Mouse (Mus musculus) hindlimb bud, embryonic 11.5 days (tissue): ENCODE results near the gene 1700029I15Rik.

Source experiments
- DNase-seq: peaks from one replicate; pipeline ENCODE4 v3.0.0-alpha.2; 2012; ENCODE audit warnings: low read depth, low spot score; ENCODE audit errors: extremely low spot score

Gene 1700029I15Rik

DNA sequence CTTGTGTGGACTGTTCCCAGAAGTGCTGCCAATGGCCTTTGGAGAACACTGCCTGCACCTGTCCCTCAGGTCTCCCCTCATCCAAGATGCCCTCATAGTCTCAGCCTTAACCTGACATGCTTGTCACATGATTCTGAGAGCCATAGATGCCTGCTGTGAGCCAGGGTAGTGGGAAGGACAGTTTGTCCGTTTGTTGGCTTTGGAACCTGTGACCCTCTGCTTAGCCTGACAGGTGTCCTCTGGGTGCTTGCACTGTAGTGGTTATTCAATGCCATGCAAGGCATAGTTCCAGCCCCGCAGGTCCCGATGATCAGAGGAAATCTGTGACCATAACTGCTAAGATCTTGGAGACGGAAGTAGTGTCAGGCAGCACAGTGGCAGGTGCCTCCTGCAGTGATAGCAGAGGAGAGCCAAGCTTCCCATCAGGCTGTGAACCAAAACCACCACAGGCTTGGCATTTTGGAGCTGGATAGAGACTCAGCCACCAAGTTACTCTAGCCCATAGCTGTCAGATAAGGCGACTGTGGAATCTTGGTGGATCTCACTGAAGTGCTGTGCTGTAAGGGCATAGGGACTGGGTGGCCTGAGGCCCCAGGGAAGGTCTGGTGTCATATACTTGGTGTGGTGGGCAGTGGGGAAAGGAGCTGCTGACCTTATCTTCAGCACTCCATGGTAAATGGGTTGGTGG is at the start of gene 1700029I15Rik:
Gene 1700029I15Rik, plus strand, starts transcription at position 638 of the 688 bp plus-strand sequence.
- DNase-seq, result no peak

- DNase-seq, result no peak
Observed at GRCm38 (mm10) chr2:92342418-92342817, 39.9 kb upstream of the 1700029I15Rik start.

GRCm38 (mm10) chr2:92347191-92347590 is 35.1 kb upstream of the 1700029I15Rik start:
- DNase-seq, result no peak

DNA sequence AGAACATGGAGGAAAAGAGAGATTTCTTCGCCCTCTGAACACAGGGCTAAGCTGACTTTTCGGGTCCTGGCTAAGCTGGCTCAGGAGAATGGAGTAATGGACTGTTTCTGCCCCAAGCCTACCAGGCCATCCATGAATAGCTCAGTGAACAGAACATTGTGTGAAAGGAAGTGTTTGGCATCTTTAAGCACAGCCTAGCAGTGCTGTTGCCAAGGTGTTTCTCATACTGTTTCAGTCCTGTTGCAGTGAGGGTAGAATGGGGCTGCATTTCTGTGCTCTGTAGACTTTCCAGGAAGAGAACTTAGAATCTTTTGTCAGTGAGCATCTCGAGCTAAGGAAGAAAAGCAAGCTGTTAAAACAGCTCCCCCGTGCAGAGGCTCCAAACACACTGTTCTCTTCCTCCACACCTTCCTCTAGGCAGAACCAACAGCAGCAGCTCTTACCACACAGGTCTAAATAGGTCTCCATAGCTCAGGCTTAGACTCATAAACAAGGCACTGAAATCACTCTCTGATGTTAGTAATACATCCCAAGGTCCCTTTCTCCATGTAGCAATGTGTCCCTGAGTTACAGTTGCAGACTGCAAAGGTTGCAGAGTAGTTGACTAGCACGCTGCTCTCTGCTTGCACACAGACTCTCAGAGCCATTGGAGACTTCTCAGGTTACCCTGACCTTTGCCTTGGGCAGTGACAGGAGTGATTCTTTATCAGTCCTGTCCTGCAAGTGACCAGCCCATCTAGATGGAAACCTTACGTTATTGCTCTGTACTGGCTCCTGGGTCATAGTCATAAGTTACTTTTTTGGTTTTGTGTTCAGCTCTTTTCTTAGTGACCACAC is 32.5 kb upstream of the 1700029I15Rik start:
- DNase-seq, result no peak

GRCm38 (mm10) chr2:92350686-92351085 is 31.7 kb upstream of the 1700029I15Rik start:
- no peak for DNase-seq

- DNase-seq, result no peak
Observed at GRCm38 (mm10) chr2:92353402-92353801, 28.9 kb upstream of the 1700029I15Rik start.

- no peak for DNase-seq
Observed at GRCm38 (mm10) chr2:92354224-92354623, 28.1 kb upstream of the 1700029I15Rik start.

DNA sequence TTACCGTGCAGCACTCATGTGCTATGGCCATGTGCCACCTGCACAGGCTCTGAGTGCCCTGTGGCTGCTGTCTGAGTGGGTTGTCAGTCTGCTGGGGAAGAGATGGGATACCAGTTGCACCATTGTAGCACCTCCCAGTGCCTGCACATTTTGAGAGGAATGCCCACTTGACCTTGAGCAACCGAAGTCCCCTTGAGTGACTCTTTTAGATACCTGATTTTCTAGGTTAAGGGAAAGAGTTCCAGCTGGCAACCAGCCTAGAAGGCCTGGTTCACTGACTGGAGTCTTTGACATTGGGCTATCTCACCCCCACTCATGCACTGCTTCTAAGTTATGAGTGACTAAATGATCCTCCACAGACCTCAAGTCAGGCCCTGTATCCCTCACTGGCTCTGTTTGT is 23.0 kb upstream of the 1700029I15Rik start:
- no peak for DNase-seq

- no peak for DNase-seq
Observed at GRCm38 (mm10) chr2:92360186-92360823, 22.0 kb upstream of the 1700029I15Rik start.

DNA sequence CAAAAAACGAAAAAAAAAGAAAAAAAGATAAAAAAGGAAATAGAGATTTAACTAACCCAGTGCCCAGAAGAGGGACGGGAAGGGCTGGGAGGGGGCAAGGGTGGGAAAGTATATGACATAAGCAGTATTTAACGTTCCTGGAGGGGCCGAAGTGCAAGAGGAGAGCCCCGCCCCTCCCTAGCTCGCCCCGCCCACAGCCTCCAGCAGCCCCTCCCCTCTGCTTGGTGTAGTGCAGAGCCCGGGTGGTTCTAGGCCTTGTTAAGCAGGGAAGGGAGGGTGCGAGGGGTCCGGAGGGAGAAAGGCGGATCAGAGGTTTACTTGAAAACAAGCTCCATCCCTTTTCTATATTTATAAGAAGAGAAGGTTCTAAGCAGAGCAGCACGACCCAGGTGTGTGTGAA is 21.4 kb upstream of the 1700029I15Rik start:
- DNase-seq, result no peak

DNA sequence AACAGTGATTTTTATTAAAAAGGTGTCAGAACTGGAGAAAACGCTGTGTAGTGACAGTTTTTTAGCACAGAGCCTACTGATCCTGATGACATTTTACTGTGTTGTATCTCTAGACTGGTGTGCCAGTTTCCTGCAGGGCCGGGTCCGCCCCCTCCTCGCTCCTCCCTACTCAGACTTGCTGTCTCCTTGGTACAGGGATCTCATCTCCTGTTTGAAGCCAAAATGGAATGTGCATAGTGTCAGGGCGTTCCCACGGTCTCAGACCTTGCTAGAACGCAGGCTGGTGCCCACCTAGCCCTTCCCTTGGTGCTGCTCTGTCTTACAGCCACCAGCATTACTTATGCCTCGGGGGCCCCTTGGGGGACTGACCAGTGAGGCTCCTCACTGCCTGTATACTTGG is 20.5 kb upstream of the 1700029I15Rik start:
- DNase-seq, result no peak

GRCm38 (mm10) chr2:92362571-92363228 is 19.6 kb upstream of the 1700029I15Rik start:
- no peak for DNase-seq

GRCm38 (mm10) chr2:92364086-92364485 is 18.3 kb upstream of the 1700029I15Rik start:
- DNase-seq, result no peak

GRCm38 (mm10) chr2:92365568-92365967 is 16.8 kb upstream of the 1700029I15Rik start:
- no peak for DNase-seq

DNA sequence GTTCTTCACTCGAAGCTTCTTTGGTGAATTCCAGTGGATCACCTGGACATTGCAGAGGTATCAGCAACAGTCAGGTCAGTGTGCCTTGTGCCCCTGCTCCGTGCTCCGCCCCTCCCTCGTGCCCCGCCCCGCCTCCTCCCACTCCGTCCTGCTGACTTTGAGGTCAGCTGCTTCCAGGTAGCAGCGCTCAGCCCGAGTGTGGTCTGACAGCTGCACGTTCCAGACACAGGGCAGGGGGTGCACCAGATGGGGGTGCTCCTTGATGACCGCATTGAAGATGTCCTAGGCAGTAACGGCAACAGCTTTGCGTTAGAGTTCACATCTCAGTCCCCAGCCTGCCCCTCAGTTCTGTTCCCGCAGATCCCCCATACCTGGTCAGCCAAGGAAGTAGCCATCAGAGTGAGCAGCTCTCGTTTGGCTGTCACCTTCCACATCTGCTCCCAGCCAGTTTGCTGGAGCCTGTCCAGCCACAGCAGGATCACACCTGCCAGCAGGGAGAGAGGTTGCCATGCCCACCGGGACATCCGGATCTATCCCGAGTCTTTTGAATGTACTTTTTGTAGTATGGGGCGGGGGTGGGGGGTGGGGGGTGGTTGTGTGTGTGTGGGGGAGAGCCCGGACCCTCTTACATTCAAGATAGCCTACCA is 14.8 kb upstream of the 1700029I15Rik start:
- no peak for DNase-seq

DNA sequence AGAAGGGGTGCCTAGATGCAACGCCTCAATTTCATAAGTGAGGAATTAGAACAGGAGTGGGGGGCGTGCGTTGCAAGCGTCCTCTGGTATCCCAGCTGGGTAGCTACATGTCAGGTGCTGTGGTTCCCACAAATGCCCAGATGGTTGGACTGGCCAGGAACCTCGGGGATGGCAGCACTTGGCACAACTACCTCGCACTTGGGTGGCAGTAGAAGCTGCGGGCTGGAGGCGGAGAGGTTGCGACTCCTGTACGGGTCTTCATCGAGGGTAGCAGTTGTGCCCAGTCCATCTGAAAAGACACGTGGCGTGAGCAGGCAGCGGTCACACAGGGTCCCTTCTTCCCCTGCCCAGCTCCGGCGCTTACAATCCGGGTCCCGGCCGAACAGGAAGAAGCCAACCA is 12.0 kb upstream of the 1700029I15Rik start:
- DNase-seq, result no peak

DNA sequence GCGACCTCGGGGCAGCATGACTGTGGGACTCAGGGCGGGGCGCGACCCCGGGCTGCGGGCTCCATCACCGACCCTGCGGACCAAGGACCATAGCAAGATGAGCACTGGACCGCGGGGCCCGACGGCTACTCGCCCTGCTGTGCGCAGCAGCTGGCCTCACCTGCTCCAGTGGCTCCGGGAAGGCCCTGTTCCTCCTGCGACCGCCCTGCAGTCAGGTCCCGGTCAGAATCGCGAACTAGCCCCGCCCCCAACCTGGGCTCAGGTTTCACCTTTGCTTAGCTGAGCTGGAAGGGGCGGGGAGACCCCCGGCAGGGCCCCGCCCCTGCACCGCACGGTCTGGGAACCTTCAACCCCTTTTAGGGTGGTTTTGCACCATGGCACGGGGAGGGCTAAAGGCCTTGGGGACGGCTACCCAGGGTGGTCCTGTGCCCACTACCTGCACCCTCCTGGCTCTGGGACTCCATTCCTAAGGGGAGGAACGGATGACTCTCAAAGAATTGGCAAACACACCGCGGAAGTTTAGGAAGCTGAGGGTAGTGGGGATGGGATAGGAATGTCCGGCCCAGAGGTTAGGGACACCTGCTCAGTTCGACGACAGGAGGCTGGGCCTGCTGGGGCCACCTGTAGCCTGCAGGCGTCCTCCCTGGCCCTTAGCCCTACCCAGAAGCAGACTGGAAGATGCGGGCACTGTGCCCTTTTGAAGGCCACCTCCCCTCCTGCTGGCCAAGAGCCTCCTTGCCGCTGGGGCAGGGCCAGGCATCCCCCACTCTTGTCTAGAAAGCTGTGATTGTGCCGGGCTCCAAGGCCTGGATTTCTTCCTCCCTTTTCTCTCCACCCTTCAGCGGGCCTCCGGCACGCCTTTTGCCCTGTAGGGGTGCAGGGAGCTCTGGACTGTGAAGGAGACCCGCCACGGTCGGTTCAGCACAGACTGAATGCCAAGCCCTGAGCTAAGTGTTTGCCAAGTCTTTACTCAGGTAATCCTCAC is 11.2 kb upstream of the 1700029I15Rik start:
- no peak for DNase-seq

DNA sequence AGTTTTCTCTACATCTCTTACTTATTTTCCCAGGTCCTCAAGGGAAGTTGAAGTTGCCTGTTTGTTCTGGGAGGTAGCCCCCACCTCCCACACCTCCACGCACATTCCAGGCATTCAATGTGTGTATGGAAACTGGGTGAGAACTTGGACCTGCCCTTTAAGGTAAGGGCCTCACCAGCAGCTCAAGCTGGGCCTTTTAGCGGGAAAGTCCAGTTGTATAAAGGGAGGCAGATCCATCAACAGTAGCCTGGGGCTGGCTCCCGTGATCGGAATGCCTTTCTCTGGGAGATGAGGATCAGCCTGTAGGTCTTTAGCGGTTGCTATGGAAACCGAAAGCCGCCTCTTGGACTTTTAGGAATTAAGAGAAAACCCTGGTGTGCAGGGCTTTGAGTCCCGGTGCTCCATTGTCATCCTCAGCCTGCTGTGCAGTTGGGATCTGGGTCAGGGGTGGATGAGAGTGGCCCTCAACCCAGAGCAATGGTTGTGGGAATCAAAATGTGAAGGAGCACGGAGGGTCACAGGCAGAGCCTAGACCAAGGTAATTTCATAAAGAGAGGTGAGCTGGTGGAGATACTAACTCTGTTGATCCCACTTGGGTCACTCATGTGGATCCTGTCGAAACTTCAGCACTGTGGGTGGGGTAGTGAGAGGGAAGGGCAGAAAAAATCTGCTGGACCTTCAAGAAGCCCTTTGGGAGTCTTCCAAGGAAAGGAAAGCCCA is 10.2 kb upstream of the 1700029I15Rik start:
- no peak for DNase-seq
